Mouse (Mus musculus) olfactory bulb, adult 2 months (tissue): Measurements from ENCODE around the gene Nmt1. TPM values are rescaled to one million over a fixed set of nuclear protein-coding genes. Genes with fewer than 3 reads are reported as not detected.
A peak's percentile ranks its signal among the peaks of the same experiment; 100 is the strongest.

Source experiments
- H3K27ac ChIP-seq: fragments of 200-500 bp; 2 replicates; pipeline ENCODE4 v1.5.1; 2012; ENCODE audit warnings: low read depth, low read length; ENCODE audit not compliant: insufficient read depth
- H3K4me1 ChIP-seq: fragments of 200-500 bp; 2 replicates; pipeline ENCODE4 v1.6.1; 2012; ENCODE audit warnings: low read length; ENCODE audit not compliant: control insufficient read depth, insufficient read depth
- H3K4me3 ChIP-seq: fragments of 200-500 bp; 2 replicates; pipeline ENCODE4 v1.5.1; 2012; ENCODE audit warnings: mild to moderate bottlenecking, low read depth, low read length, moderate library complexity; ENCODE audit not compliant: insufficient read depth
- CTCF ChIP-seq: fragments of 200-500 bp; IDR thresholded peaks from 2 replicates; pipeline ENCODE4 v1.5.1; 2012; ENCODE audit warnings: low read depth, mild to moderate bottlenecking, low read length, moderate library complexity; ENCODE audit not compliant: insufficient read depth
- POLR2A ChIP-seq: fragments of 200-500 bp; IDR thresholded peaks from 2 replicates; pipeline ENCODE4 v1.6.1; 2012; ENCODE audit warnings: mild to moderate bottlenecking, low read depth, low read length, moderate library complexity; ENCODE audit not compliant: insufficient read depth
- WGBS: fragments of 180-500 bp; shearing (Covaris S2); methylation state at CpG from one replicate; pipeline ENCODE4 v1.1.7; 2018; 5-methylcytosine and 5-hydroxymethylcytosine counted together
- polyA plus RNA-seq: library from polyadenylated mRNA; stranded (reverse); fragments of >200 nt; gene quantifications from 2 replicates; pipeline ENCODE4 v1.2.4, GENCODE M21; 2012; ENCODE audit warnings: low replicate concordance; ENCODE audit not compliant: missing spikeins, insufficient read depth, insufficient read length

Gene Nmt1
- polyA plus RNA-seq, 1 experiment = 557 TPM

GRCm38 (mm10) chr11:103050153-103050552 lies 22.2 kb downstream of the Nmt1 start:
- WGBS = 60% methylated on average over 9 of the region's 9 CpGs
- TF ChIP-seq CTCF = no peak
- TF ChIP-seq POLR2A = no peak
- no peak overlapping the region for H3K4me3 ChIP-seq
- peaks cover 25% of the 10 kb centered on the region for H3K4me1 ChIP-seq
- H3K27ac ChIP-seq = peak overlapping the region; percentile 29; the same call in 1 of the 2 replicates

- peak overlapping the region; percentile 89 for H3K27ac ChIP-seq
- WGBS = 27% methylated on average over 8 of the region's 8 CpGs
These were observed 23.3 kb downstream of the Nmt1 start for GRCm38 (mm10) chr11:103051249-103051691.

GRCm38 (mm10) chr11:103052078-103052477 lies 24.1 kb downstream of the Nmt1 start:
- no peak for TF ChIP-seq CTCF
- TF ChIP-seq POLR2A = no peak
- peaks cover 22% of the 10 kb centered on the region for H3K4me1 ChIP-seq
- peak overlapping the region; percentile 89 for H3K27ac ChIP-seq
- H3K4me3 ChIP-seq = no peak overlapping the region
- 81% methylated on average over 6 of the region's 6 CpGs for WGBS

More at GRCm38 (mm10) chr11:103051249-103051691, 23.3 kb downstream of the Nmt1 start:
- Histone ChIP-seq H3K4me3 (no peak overlapping the region), H3K4me1 (peaks cover 22% of the 10 kb centered on the region)
- TF ChIP-seq CTCF (no peak), POLR2A (no peak)

- TF ChIP-seq POLR2A = no peak
- no peak for TF ChIP-seq CTCF
- Histone ChIP-seq H3K4me1 (peaks cover 22% of the 10 kb centered on the region), H3K27ac (no peak overlapping the region), H3K4me3 (no peak overlapping the region)
- WGBS = 78% methylated on average over 18 of the region's 18 CpGs
These were observed 25.4 kb downstream of the Nmt1 start for GRCm38 (mm10) chr11:103053191-103054076.

- no peak overlapping the region for H3K27ac ChIP-seq
- WGBS = 31% methylated on average over 6 of the region's 6 CpGs
These were observed 26.8 kb downstream of the Nmt1 start for GRCm38 (mm10) chr11:103054798-103055197.

GRCm38 (mm10) chr11:103056636-103057035 lies 28.6 kb downstream of the Nmt1 start:
- TF ChIP-seq CTCF = no peak
- no peak for TF ChIP-seq POLR2A
- no peak overlapping the region for H3K27ac ChIP-seq
- 92% methylated on average over 7 of the region's 7 CpGs for WGBS

More at GRCm38 (mm10) chr11:103054798-103055197, 26.8 kb downstream of the Nmt1 start:
- no peak for TF ChIP-seq POLR2A
- TF ChIP-seq CTCF = peak; percentile 52; the same call in 1 of the 2 replicates
- Histone ChIP-seq H3K4me3 (no peak overlapping the region), H3K4me1 (peaks cover 22% of the 10 kb centered on the region)

GRCm38 (mm10) chr11:103058499-103059085 lies 30.6 kb downstream of the Nmt1 start:
- Histone ChIP-seq H3K4me1 (peaks cover 4% of the 10 kb centered on the region), H3K4me3 (no peak overlapping the region), H3K27ac (no peak overlapping the region)
- 63% methylated on average over 3 of the region's 3 CpGs for WGBS
- no peak for TF ChIP-seq CTCF

More at GRCm38 (mm10) chr11:103056636-103057035, 28.6 kb downstream of the Nmt1 start:
- H3K4me3 ChIP-seq = no peak overlapping the region
- H3K4me1 ChIP-seq = peaks cover 13% of the 10 kb centered on the region

GRCm38 (mm10) chr11:103066191-103067050 lies 38.4 kb downstream of the Nmt1 start:
- no peak for TF ChIP-seq CTCF
- no peak for TF ChIP-seq POLR2A
- no peak overlapping the region for H3K27ac ChIP-seq
- 0 out of 2 replicates have a peak, but pooled peaks cover 3% of the 10 kb centered on the region for H3K4me1 ChIP-seq
- 92% methylated on average over 14 of the region's 14 CpGs for WGBS
- no peak overlapping the region for H3K4me3 ChIP-seq

GRCm38 (mm10) chr11:103067051-103067361 lies 39.0 kb downstream of the Nmt1 start:
- Histone ChIP-seq H3K4me1 (0 out of 2 replicates have a peak, but pooled peaks cover 4% of the 10 kb centered on the region), H3K4me3 (no peak overlapping the region), H3K27ac (no peak overlapping the region)
- TF ChIP-seq CTCF (no peak), POLR2A (no peak)
- WGBS = 90% methylated on average over 6 of the region's 6 CpGs
